Mouse (Mus musculus) stomach, postnatal 0 days (tissue): ENCODE data around the gene Tars2. TPM values are rescaled to one million over a fixed set of nuclear protein-coding genes. Genes with fewer than 3 reads are reported as not detected.
A peak's percentile ranks its signal among the peaks of the same experiment; 100 is the strongest.

Experiments
- ATAC-seq: fragments of 200-750 bp; cut with Nextera tagmentation; 2 replicates; pipeline ENCODE4 v1.8.0; 2017; ENCODE audit not compliant: low FRiP score, low TSS enrichment
- DNase-seq: peaks from one replicate; pipeline ENCODE4 v3.0.0-alpha.2; 2016; ENCODE audit warnings: low spot score
- H3K27ac ChIP-seq: fragments of 300-500 bp; sonication (generic); replicated peaks from 2 replicates; pipeline ENCODE4 v1.5.1; 2014; ENCODE audit warnings: mild to moderate bottlenecking, control low read depth
- H3K27me3 ChIP-seq: fragments of 300-500 bp; sonication (generic); 2 replicates; pipeline ENCODE4 v1.6.1; 2014; ENCODE audit warnings: low read length; ENCODE audit not compliant: control insufficient read depth, insufficient read depth
- H3K36me3 ChIP-seq: fragments of 300-500 bp; sonication (generic); 2 replicates; pipeline ENCODE4 v1.6.1; 2014; ENCODE audit warnings: low read length, mixed read lengths; ENCODE audit not compliant: control insufficient read depth, insufficient read depth
- H3K4me1 ChIP-seq: fragments of 300-500 bp; sonication (generic); replicated peaks from 2 replicates; pipeline ENCODE4 v1.6.1; 2014; ENCODE audit warnings: antibody characterized with exemption; ENCODE audit not compliant: control insufficient read depth, insufficient read depth
- H3K4me2 ChIP-seq: fragments of 300-500 bp; sonication (generic); replicated peaks from 2 replicates; pipeline ENCODE4 v1.6.1; 2014; ENCODE audit warnings: low read depth, mild to moderate bottlenecking, control low read depth, moderate library complexity
- H3K4me3 ChIP-seq: fragments of 300-500 bp; sonication (generic); 2 replicates; pipeline ENCODE4 v1.5.1; 2014; ENCODE audit warnings: low read depth, low read length, control low read depth
- H3K9ac ChIP-seq: fragments of 300-500 bp; sonication (generic); 2 replicates; pipeline ENCODE4 v1.6.1; 2014; ENCODE audit warnings: mild to moderate bottlenecking, low read length, control low read depth, mixed read lengths
- H3K9me3 ChIP-seq: fragments of 300-500 bp; sonication (generic); 2 replicates; pipeline ENCODE4 v1.6.1; 2016; ENCODE audit warnings: low read length; ENCODE audit not compliant: control insufficient read depth
- CTCF ChIP-seq: IDR thresholded peaks from 2 replicates; pipeline ENCODE4 v1.5.1; 2016; ENCODE audit warnings: antibody characterized with exemption, low read depth, mild to moderate bottlenecking, moderate library complexity
- EP300 ChIP-seq: optimal IDR thresholded peaks from 2 replicates; pipeline ENCODE3; 2016; ENCODE audit warnings: antibody characterized with exemption
- WGBS: fragments of 180-500 bp; shearing (Covaris S2); extraction: QIAGEN DNeasy Blood & Tissue Kit; methylation state at CpG from one replicate; pipeline ENCODE4 v1.1.7; 2014; 5-methylcytosine and 5-hydroxymethylcytosine counted together
- polyA plus RNA-seq: library from polyadenylated mRNA; unstranded; fragments of >200 nt; fragmentation: Nextera tagmentation; extraction: Ambion mirVana; gene quantifications from 2 replicates; pipeline ENCODE4 v1.2.1, GENCODE M21; 2015

Tars2 gene
- polyA plus RNA-seq, 1 experiment from 2014 or later, result 22.4 TPM

- DNase-seq (peak; percentile 92), ATAC-seq (peak; percentile 99)
- H3K4me2 ChIP-seq, result peak overlapping the region; percentile 69
- peak overlapping the region; percentile 77 for H3K9ac ChIP-seq
- H3K27ac ChIP-seq, result peak overlapping the region; percentile 69
- no peaks in the 10 kb centered on the region for H3K4me1 ChIP-seq
- H3K36me3 ChIP-seq, result peaks cover 10% of the 10 kb centered on the region; the same call in 1 of the 2 replicates
- peak overlapping the region; percentile 67 for H3K4me3 ChIP-seq
- TF ChIP-seq EP300, result peak; percentile 87
- no peak for TF ChIP-seq CTCF
- H3K9me3 ChIP-seq, result no peaks in the 10 kb centered on the region
- no peaks in the 10 kb centered on the region for H3K27me3 ChIP-seq
- WGBS, result under 1% methylated on average over 30 of the region's 30 CpGs
Measured at GRCm38 (mm10) chr3:95754345-95755206, 5.4 kb downstream of the Tars2 start.

GRCm38 (mm10) chr3:95752935-95753334 lies 7.1 kb downstream of the Tars2 start:
- H3K4me1 ChIP-seq, result no peaks in the 10 kb centered on the region
- DNase-seq (no peak), ATAC-seq (no peak)
- H3K9ac ChIP-seq, result no peak overlapping the region
- H3K4me3 ChIP-seq, result no peak overlapping the region
- H3K36me3 ChIP-seq, result peaks cover 17% of the 10 kb centered on the region; the same call in 1 of the 2 replicates
- no peaks in the 10 kb centered on the region for H3K27me3 ChIP-seq
- no peak overlapping the region for H3K27ac ChIP-seq
- TF ChIP-seq CTCF (no peak), EP300 (no peak)
- 84% methylated on average over 3 of the region's 3 CpGs for WGBS
- H3K4me2 ChIP-seq, result no peak overlapping the region
- no peaks in the 10 kb centered on the region for H3K9me3 ChIP-seq

- H3K9me3 ChIP-seq, result no peaks in the 10 kb centered on the region
- no peaks in the 10 kb centered on the region; the same call in none of the 2 replicates for H3K4me1 ChIP-seq
- ATAC-seq, result no peak
- no peak overlapping the region for H3K4me3 ChIP-seq
- peak overlapping the region; percentile 78; the same call in 1 of the 2 replicates for H3K27ac ChIP-seq
- H3K4me2 ChIP-seq, result no peak overlapping the region
- WGBS, result 36% methylated on average over 8 of the region's 8 CpGs
- H3K36me3 ChIP-seq, result peaks cover 23% of the 10 kb centered on the region
- H3K9ac ChIP-seq, result no peak overlapping the region
- TF ChIP-seq EP300 (no peak), CTCF (no peak)
- no peak for DNase-seq
- H3K27me3 ChIP-seq, result no peaks in the 10 kb centered on the region
Measured at GRCm38 (mm10) chr3:95740406-95740805, 19.6 kb downstream of the Tars2 start.

GRCm38 (mm10) chr3:95739353-95740104 lies 20.5 kb downstream of the Tars2 start, which contains the start of gene Ecm1:
TSS of gene Ecm1 (minus strand) at chr3:95739569.
- Histone ChIP-seq H3K27ac (peak within 1 kb of the TSS; percentile 78), H3K36me3 (peaks cover 18% of the 10 kb centered on the region), H3K4me1 (no peaks in the 10 kb centered on the region; the same call in none of the 2 replicates), H3K9me3 (no peaks in the 10 kb centered on the region), H3K4me2 (peak within 1 kb of the TSS; percentile 36; the same call in 1 of the 2 replicates), H3K9ac (peak within 1 kb of the TSS; percentile 43), H3K27me3 (no peaks in the 10 kb centered on the region), H3K4me3 (no peak within 1 kb of the TSS; the same call in 1 of the 2 replicates)
- ATAC-seq (peak; percentile 73), DNase-seq (peak; percentile 50)
- 55% methylated on average over 7 of the region's 7 CpGs for WGBS
- TF ChIP-seq CTCF (no peak), EP300 (no peak)

- Histone ChIP-seq H3K27me3 (no peaks in the 10 kb centered on the region), H3K9ac (no peak overlapping the region), H3K4me3 (no peak overlapping the region), H3K27ac (peak overlapping the region; percentile 81), H3K9me3 (no peaks in the 10 kb centered on the region), H3K4me1 (peaks cover 3% of the 10 kb centered on the region), H3K4me2 (no peak overlapping the region), H3K36me3 (peaks cover 6% of the 10 kb centered on the region; the same call in 1 of the 2 replicates)
- DNase-seq (no peak), ATAC-seq (peak; percentile 7; the same call in 1 of the 2 replicates)
- WGBS, result 86% methylated on average over 12 of the region's 12 CpGs
- no peak for TF ChIP-seq EP300
- TF ChIP-seq CTCF, result no peak
Measured at GRCm38 (mm10) chr3:95735071-95735670, 24.8 kb downstream of the Tars2 start.
